Mouse (Mus musculus) stomach, postnatal 0 days (tissue): ENCODE results near the gene Ccdc151.

Experiments used
- CTCF ChIP-seq: IDR thresholded peaks from 2 replicates; pipeline ENCODE4 v1.5.1; 2016; ENCODE audit warnings: antibody characterized with exemption, low read depth, mild to moderate bottlenecking, moderate library complexity
- EP300 ChIP-seq: optimal IDR thresholded peaks from 2 replicates; pipeline ENCODE3; 2016; ENCODE audit warnings: antibody characterized with exemption

DNA sequence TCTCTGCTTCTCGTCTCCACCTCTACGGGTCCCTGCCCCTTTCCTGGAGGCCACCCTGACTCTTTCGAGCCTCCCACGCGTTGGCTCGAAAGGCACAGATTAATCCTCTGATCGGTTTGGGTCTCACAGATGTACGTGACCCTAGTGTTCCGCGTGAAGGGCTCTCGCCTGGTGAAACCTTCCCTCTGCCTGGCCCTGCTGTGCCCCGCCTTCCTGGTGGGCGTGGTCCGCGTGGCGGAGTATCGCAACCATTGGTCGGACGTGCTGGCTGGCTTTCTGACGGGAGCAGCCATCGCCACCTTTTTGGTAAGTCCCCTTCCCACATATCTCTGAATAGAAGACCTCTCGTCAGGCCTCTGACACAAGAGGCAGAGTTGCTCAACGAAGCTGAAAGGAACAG lies 58.2 kb downstream of the Ccdc151 start:
- no peak for TF ChIP-seq CTCF
- TF ChIP-seq EP300, result no peak
